ENCODE assay signal across 9 mouse cellular contexts in genomic region chr19:37703902-37704509, GRCm38 (mm10). TPM values are rescaled to one million over a fixed set of nuclear protein-coding genes. Genes with fewer than 3 reads are reported as not detected.
DNase-seq lines count a peak whose midpoint lies in the region; ATAC-seq and TF ChIP-seq lines count a peak whose summit lies in the region.
"Had no signal": no experiment of that assay in that cellular context is flagged by ENCODE, and none has a peak within 500 bp of the region (broad histone marks: within the 10 kb centered on the region; RNA-seq: fewer than 3 reads in every experiment).

No protein-coding gene starts in this region.

- H3K27ac ChIP-seq in cerebellum, adult 2 months (ENCODE audit: insufficient read depth, low read length), result no peak overlapping the region
- no peak overlapping the region for H3K27ac ChIP-seq in intestine, postnatal 0 days (ENCODE audit: low read depth, low read length)
- no peak overlapping the region for H3K27ac ChIP-seq in midbrain, embryonic 14.5 days (replicated peaks; ENCODE audit: low read depth, low read length)
- H3K27ac ChIP-seq: liver, embryonic 15.5 days had no signal

- intact Hi-C loops in left cerebral cortex, postnatal 36 days (cut with DNase I), result loop anchor here (2.0 to 5.0 kb wide), 3 partner anchors 102 to 231 kb away; no protein-coding TSS in a partner anchor

- no peak for ATAC-seq in intestine, postnatal 0 days
- ATAC-seq in midbrain, embryonic 14.5 days (ENCODE audit: low FRiP score, low TSS enrichment), result no peak; the same call in 1 of the 2 replicates

- no peak for TF ChIP-seq POLR2A in cerebellum, adult 2 months (IDR thresholded peaks at IDR 0.05; ENCODE audit: borderline replicate concordance, insufficient read depth, low read length)

- H3K4me2 ChIP-seq in intestine, postnatal 0 days (replicated peaks; ENCODE audit: low read depth), result no peak overlapping the region
- no peak overlapping the region for H3K4me2 ChIP-seq in midbrain, embryonic 14.5 days (ENCODE audit: low read length)
- H3K4me2 ChIP-seq: liver, embryonic 15.5 days had no signal

- no peaks in the 10 kb centered on the region for H3K27me3 ChIP-seq in cerebellum, adult 2 months (ENCODE audit: control insufficient read depth, insufficient read depth, low read length)
- H3K27me3 ChIP-seq in intestine, postnatal 0 days (replicated peaks; ENCODE audit: control insufficient read depth, insufficient read depth, low read length), result peaks cover 27% of the 10 kb centered on the region
- peaks cover 36% of the 10 kb centered on the region for H3K27me3 ChIP-seq in midbrain, embryonic 14.5 days (ENCODE audit: control insufficient read depth, insufficient read depth, low read length)

- H3K9me3 ChIP-seq in intestine, postnatal 0 days (ENCODE audit: control insufficient read depth), result no peaks in the 10 kb centered on the region
- no peaks in the 10 kb centered on the region for H3K9me3 ChIP-seq in midbrain, embryonic 14.5 days (ENCODE audit: control insufficient read depth, low read length)
- H3K9me3 ChIP-seq: liver, embryonic 15.5 days had no signal

- peak; percentile 60 for TF ChIP-seq CTCF in cerebellum, adult 2 months (IDR thresholded peaks at IDR 0.05; ENCODE audit: borderline replicate concordance, insufficient read depth, low read depth, low read length)
- TF ChIP-seq CTCF in intestine, postnatal 0 days (IDR thresholded peaks at IDR 0.05; ENCODE audit: low read depth), result peak; percentile 91

- DNase-seq in cerebellum, adult 2 months, result peak; percentile 17 to 40
- DNase-seq in cerebellum, adult 11-12 months, result no peak
- peak; percentile 36 for DNase-seq in c-Kit-negative CD71-positive TER-119-positive erythroid progenitor cells, embryonic 14.5 days (ENCODE audit: low read depth, low spot score)
- peak; percentile 64 for DNase-seq in forelimb bud, embryonic 11.5 days (ENCODE audit: low read depth, low spot score)
- peak; percentile 46 to 67 for DNase-seq in left cerebral cortex, postnatal 36 days (ENCODE audit: low spot score in 2 of 2)
- peak; percentile 79 for DNase-seq in midbrain, embryonic 14.5 days
- peak; percentile 41 to 65 for DNase-seq in spleen, postnatal 14 days (ENCODE audit: low spot score in 2 of 2)

- no peaks in the 10 kb centered on the region for H3K36me3 ChIP-seq in intestine, postnatal 0 days (ENCODE audit: control insufficient read depth, insufficient read depth)
- H3K36me3 ChIP-seq in midbrain, embryonic 14.5 days (ENCODE audit: control insufficient read depth, insufficient read depth, low read length), result no peaks in the 10 kb centered on the region
- H3K36me3 ChIP-seq: liver, embryonic 15.5 days had no signal

- no peak overlapping the region for H3K9ac ChIP-seq in intestine, postnatal 0 days (ENCODE audit: low read depth, low read length)
- H3K9ac ChIP-seq in midbrain, embryonic 14.5 days (replicated peaks; ENCODE audit: low read length), result no peak overlapping the region
- H3K9ac ChIP-seq: liver, embryonic 15.5 days had no signal

- WGBS in cerebellum, adult 2 months, result 1% methylated on average over 3 of the region's 3 CpGs
- WGBS in intestine, postnatal 0 days, result 2% methylated on average over 3 of the region's 3 CpGs
- 4% methylated on average over 3 of the region's 3 CpGs for WGBS in midbrain, embryonic 14.5 days

- no peaks in the 10 kb centered on the region for H3K4me1 ChIP-seq in cerebellum, adult 2 months (ENCODE audit: control insufficient read depth, insufficient read depth, low read length)
- no peaks in the 10 kb centered on the region for H3K4me1 ChIP-seq in intestine, postnatal 0 days (replicated peaks; ENCODE audit: control insufficient read depth, insufficient read depth, low read length)
- no peaks in the 10 kb centered on the region for H3K4me1 ChIP-seq in midbrain, embryonic 14.5 days (ENCODE audit: control insufficient read depth, insufficient read depth, low read length)

- H3K4me3 ChIP-seq in cerebellum, adult 2 months (replicated peaks; ENCODE audit: insufficient read depth, low read depth, low read length), result no peak overlapping the region
- H3K4me3 ChIP-seq in intestine, postnatal 0 days (ENCODE audit: low read depth, low read length), result no peak overlapping the region
- H3K4me3 ChIP-seq in midbrain, embryonic 14.5 days (replicated peaks; ENCODE audit: low read depth, low read length), result no peak overlapping the region
- H3K4me3 ChIP-seq: liver, embryonic 15.5 days had no signal

RNA-seq across cellular contexts. Expression of gene Cyp26a1, which starts 6.4 kb away (rescaled TPM):
- polyA plus RNA-seq in cerebellum, adult 2 months (2012; rRNA removed), result not detected in 2 replicates
- 0.14 TPM in 1 of 2 replicates, not detected in the other for polyA plus RNA-seq in intestine, postnatal 0 days (2015; fragmentation: Nextera tagmentation; extraction: Ambion mirVana)
- not detected for total RNA-seq in left cerebral cortex, postnatal 36 days (2021)
- polyA plus RNA-seq in midbrain, embryonic 14.5 days (2014; fragmentation: Nextera tagmentation; extraction: Ambion mirVana), result not detected in 2 replicates

RNA-seq across cellular contexts. Expression of gene Cyp26c1, which starts 18.6 kb away (rescaled TPM):
- not detected in 2 replicates for polyA plus RNA-seq in cerebellum, adult 2 months (2012; rRNA removed)
- not detected in 2 replicates for polyA plus RNA-seq in intestine, postnatal 0 days (2015; fragmentation: Nextera tagmentation; extraction: Ambion mirVana)
- not detected for total RNA-seq in left cerebral cortex, postnatal 36 days (2021)
- polyA plus RNA-seq in midbrain, embryonic 14.5 days (2014; fragmentation: Nextera tagmentation; extraction: Ambion mirVana), result not detected in 2 replicates
- polyA plus RNA-seq: liver, embryonic 15.5 days had no signal
